Mouse (Mus musculus) liver, embryonic 16.5 days (tissue): ENCODE results near the gene Ncapd3. TPM values are rescaled to one million over a fixed set of nuclear protein-coding genes. Genes with fewer than 3 reads are reported as not detected.

Source experiments
- ATAC-seq: fragments of 200-750 bp; cut with Nextera tagmentation; 2 replicates; pipeline ENCODE4 v1.8.0; 2017; ENCODE audit warnings: low read depth, mild to moderate bottlenecking, moderate number of reproducible peaks, moderate library complexity
- H3K27ac ChIP-seq: fragments of 300-500 bp; sonication (generic); 2 replicates; pipeline ENCODE4 v1.5.1; 2014; ENCODE audit warnings: mild to moderate bottlenecking, low read length
- H3K27me3 ChIP-seq: fragments of 300-500 bp; sonication (generic); 2 replicates; pipeline ENCODE4 v1.6.1; 2014; ENCODE audit warnings: low read depth, low read length, mixed read lengths; ENCODE audit not compliant: control insufficient read depth, insufficient read depth
- H3K36me3 ChIP-seq: fragments of 300-500 bp; sonication (generic); 2 replicates; pipeline ENCODE4 v1.6.1; 2014; ENCODE audit warnings: mild to moderate bottlenecking; ENCODE audit not compliant: control insufficient read depth, insufficient read depth
- H3K4me1 ChIP-seq: fragments of 300-500 bp; sonication (generic); 2 replicates; pipeline ENCODE4 v1.6.1; 2014; ENCODE audit warnings: low read depth, low read length, mixed read lengths; ENCODE audit not compliant: control insufficient read depth
- H3K4me2 ChIP-seq: fragments of 300-500 bp; sonication (generic); 2 replicates; pipeline ENCODE4 v1.6.1; 2014; ENCODE audit warnings: low read depth, low read length, mixed read lengths
- H3K4me3 ChIP-seq: fragments of 300-500 bp; sonication (generic); 2 replicates; pipeline ENCODE4 v1.5.1; 2014; ENCODE audit warnings: low read depth, mild to moderate bottlenecking, low read length
- H3K9ac ChIP-seq: fragments of 300-500 bp; sonication (generic); 2 replicates; pipeline ENCODE4 v1.6.1; 2014; ENCODE audit warnings: low read depth, low read length
- H3K9me3 ChIP-seq: fragments of 300-500 bp; sonication (generic); replicated peaks from 2 replicates; pipeline ENCODE4 v1.6.1; 2016; ENCODE audit warnings: low read length; ENCODE audit not compliant: control insufficient read depth
- WGBS: fragments of 180-500 bp; shearing (Covaris S2); extraction: QIAGEN DNeasy Blood & Tissue Kit; methylation state at CpG from one replicate; pipeline ENCODE4 v1.1.7; 2014; ENCODE audit not compliant: insufficient replicate concordance; 5-methylcytosine and 5-hydroxymethylcytosine counted together
- polyA plus RNA-seq: library from polyadenylated mRNA; unstranded; fragments of >200 nt; fragmentation: Nextera tagmentation; extraction: Ambion mirVana; gene quantifications from 2 replicates; pipeline ENCODE4 v1.2.1, GENCODE M21; 2015

Gene Ncapd3
- polyA plus RNA-seq, 1 experiment from 2014 or later: 30.9 TPM

- peaks cover 19% of the 10 kb centered on the region for H3K4me1 ChIP-seq
- H3K27me3 ChIP-seq: no peaks in the 10 kb centered on the region
- H3K36me3 ChIP-seq: peaks cover 3% of the 10 kb centered on the region; the same call in 1 of the 2 replicates
- ATAC-seq: peak; percentile 15
- H3K9ac ChIP-seq: peak overlapping the region; percentile 81
- H3K4me3 ChIP-seq: peak overlapping the region; percentile 73
- no peaks in the 10 kb centered on the region for H3K9me3 ChIP-seq
- H3K4me2 ChIP-seq: peak overlapping the region; percentile 90
- H3K27ac ChIP-seq: peak overlapping the region; percentile 34; the same call in 1 of the 2 replicates
- WGBS: 1% methylated on average over 29 of the region's 29 CpGs
Measured at GRCm38 (mm10) chr9:26998669-26999460, 31.1 kb upstream of the Ncapd3 start.

- ATAC-seq: peak; percentile 100
- no peaks in the 10 kb centered on the region for H3K9me3 ChIP-seq
- peak within 1 kb of the TSS; percentile 34 for H3K27ac ChIP-seq
- peaks cover 19% of the 10 kb centered on the region for H3K4me1 ChIP-seq
- peak within 1 kb of the TSS; percentile 73 for H3K4me3 ChIP-seq
- no peaks in the 10 kb centered on the region for H3K27me3 ChIP-seq
- H3K36me3 ChIP-seq: peaks cover 4% of the 10 kb centered on the region; the same call in 1 of the 2 replicates
- H3K4me2 ChIP-seq: peak within 1 kb of the TSS; percentile 90
- H3K9ac ChIP-seq: peak within 1 kb of the TSS; percentile 81
- WGBS: under 1% methylated on average over 35 of the region's 35 CpGs
Measured at GRCm38 (mm10) chr9:26999461-27000395, 30.2 kb upstream of the Ncapd3 start, which contains the start of the genes Acad8 and Thyn1. Acad8 (minus strand) TSS chr9:26999566. Thyn1 (plus strand) TSS chr9:26999710.

- H3K9ac ChIP-seq: no peak overlapping the region
- ATAC-seq: no peak
- no peak overlapping the region for H3K4me2 ChIP-seq
- H3K27ac ChIP-seq: no peak overlapping the region
- no peaks in the 10 kb centered on the region for H3K27me3 ChIP-seq
- 76% methylated on average over 3 of the region's 3 CpGs for WGBS
- H3K4me1 ChIP-seq: peaks cover 11% of the 10 kb centered on the region
- H3K4me3 ChIP-seq: no peak overlapping the region
- H3K36me3 ChIP-seq: peaks cover 12% of the 10 kb centered on the region
- no peaks in the 10 kb centered on the region for H3K9me3 ChIP-seq
Measured at GRCm38 (mm10) chr9:27005231-27005630, 24.7 kb upstream of the Ncapd3 start.

- Histone ChIP-seq H3K9me3 (no peaks in the 10 kb centered on the region), H3K4me1 (peaks cover 4% of the 10 kb centered on the region; the same call in 1 of the 2 replicates), H3K27me3 (no peaks in the 10 kb centered on the region), H3K36me3 (peaks cover 13% of the 10 kb centered on the region), H3K4me2 (no peak overlapping the region), H3K4me3 (no peak overlapping the region), H3K9ac (no peak overlapping the region), H3K27ac (no peak overlapping the region)
- 78% methylated on average over 1 of the region's 1 CpGs for WGBS
- no peak for ATAC-seq
Measured at GRCm38 (mm10) chr9:27005933-27006332, 24.0 kb upstream of the Ncapd3 start.

GRCm38 (mm10) chr9:27006866-27007265 is 23.1 kb upstream of the Ncapd3 start:
- Histone ChIP-seq H3K36me3 (peaks cover 16% of the 10 kb centered on the region), H3K4me2 (no peak overlapping the region), H3K9ac (no peak overlapping the region), H3K4me1 (no peaks in the 10 kb centered on the region), H3K4me3 (no peak overlapping the region), H3K27me3 (no peaks in the 10 kb centered on the region), H3K9me3 (no peaks in the 10 kb centered on the region), H3K27ac (no peak overlapping the region)
- WGBS: 75% methylated on average over 5 of the region's 5 CpGs
- no peak for ATAC-seq

GRCm38 (mm10) chr9:27009231-27009630 is 20.7 kb upstream of the Ncapd3 start:
- H3K4me2 ChIP-seq: no peak overlapping the region
- no peak for ATAC-seq
- no peaks in the 10 kb centered on the region for H3K9me3 ChIP-seq
- H3K4me1 ChIP-seq: no peaks in the 10 kb centered on the region
- H3K36me3 ChIP-seq: peaks cover 17% of the 10 kb centered on the region
- no peak overlapping the region for H3K27ac ChIP-seq
- H3K9ac ChIP-seq: no peak overlapping the region
- no peak overlapping the region for H3K4me3 ChIP-seq
- 76% methylated on average over 5 of the region's 5 CpGs for WGBS
- H3K27me3 ChIP-seq: no peaks in the 10 kb centered on the region

GRCm38 (mm10) chr9:27011572-27011971 is 18.4 kb upstream of the Ncapd3 start:
- Histone ChIP-seq H3K9me3 (no peaks in the 10 kb centered on the region), H3K4me3 (no peak overlapping the region), H3K27ac (no peak overlapping the region), H3K4me2 (no peak overlapping the region), H3K27me3 (no peaks in the 10 kb centered on the region), H3K36me3 (peaks cover 8% of the 10 kb centered on the region), H3K9ac (no peak overlapping the region), H3K4me1 (no peaks in the 10 kb centered on the region)
- 79% methylated on average over 4 of the region's 4 CpGs for WGBS
- no peak for ATAC-seq

GRCm38 (mm10) chr9:27018961-27019360 is 11.0 kb upstream of the Ncapd3 start:
- Histone ChIP-seq H3K9me3 (no peaks in the 10 kb centered on the region), H3K4me2 (no peak overlapping the region), H3K27me3 (no peaks in the 10 kb centered on the region), H3K4me3 (no peak overlapping the region), H3K36me3 (0 out of 2 replicates have a peak, but pooled peaks cover 2% of the 10 kb centered on the region), H3K9ac (no peak overlapping the region), H3K4me1 (no peaks in the 10 kb centered on the region), H3K27ac (no peak overlapping the region)
- no peak for ATAC-seq
- WGBS: 79% methylated on average over 10 of the region's 10 CpGs
